Mouse (Mus musculus) hindbrain, embryonic 10.5 days (tissue): ENCODE results near the gene E130114P18Rik. TPM values are rescaled to one million over a fixed set of nuclear protein-coding genes. Genes with fewer than 3 reads are reported as not detected.

Source experiments
- DNase-seq: peaks from one replicate; pipeline ENCODE4 v3.0.0-alpha.2; 2017; ENCODE audit warnings: low spot score
- H3K27ac ChIP-seq: fragments of 300-500 bp; sonication (generic); 2 replicates; pipeline ENCODE4 v1.5.1; 2016; ENCODE audit warnings: mild to moderate bottlenecking, moderate library complexity
- H3K27me3 ChIP-seq: fragments of 300-500 bp; sonication (generic); 2 replicates; pipeline ENCODE4 v1.6.1; 2016; ENCODE audit warnings: mild to moderate bottlenecking; ENCODE audit not compliant: poor library complexity, insufficient read depth, severe bottlenecking
- H3K36me3 ChIP-seq: fragments of 300-500 bp; sonication (generic); 2 replicates; pipeline ENCODE4 v1.6.1; 2016; ENCODE audit warnings: mild to moderate bottlenecking, moderate library complexity
- H3K4me1 ChIP-seq: fragments of 300-500 bp; sonication (generic); replicated peaks from 2 replicates; pipeline ENCODE4 v1.6.1; 2016; ENCODE audit warnings: mild to moderate bottlenecking
- H3K4me3 ChIP-seq: fragments of 300-500 bp; sonication (generic); 2 replicates; pipeline ENCODE4 v1.5.1; 2016; ENCODE audit warnings: mild to moderate bottlenecking, moderate library complexity
- H3K9me3 ChIP-seq: fragments of 300-500 bp; sonication (generic); 2 replicates; pipeline ENCODE4 v1.6.1; 2016; ENCODE audit warnings: mild to moderate bottlenecking, moderate library complexity
- WGBS: fragments of 180-500 bp; shearing (Covaris S2); methylation state at CpG from one replicate; pipeline ENCODE4 v1.1.7; 2016; 5-methylcytosine and 5-hydroxymethylcytosine counted together
- polyA plus RNA-seq: library from polyadenylated mRNA; unstranded; fragments of >200 nt; fragmentation: Nextera tagmentation; extraction: Ambion mirVana; gene quantifications from 2 replicates; pipeline ENCODE4 v1.2.1, GENCODE M21; 2016

Gene E130114P18Rik
- polyA plus RNA-seq, 1 experiment from 2014 or later = 18.4 TPM

- no peaks in the 10 kb centered on the region for H3K36me3 ChIP-seq
- no peaks in the 10 kb centered on the region for H3K9me3 ChIP-seq
- H3K4me1 ChIP-seq = peaks cover 42% of the 10 kb centered on the region
- no peak for DNase-seq
- 7% methylated on average over 5 of the region's 5 CpGs for WGBS
- H3K27me3 ChIP-seq = peaks cover 85% of the 10 kb centered on the region
- H3K27ac ChIP-seq = peak overlapping the region; percentile 84; the same call in 1 of the 2 replicates
- H3K4me3 ChIP-seq = peak overlapping the region; percentile 58
Observed at GRCm38 (mm10) chr4:97752276-97753010, 25.4 kb downstream of the E130114P18Rik start.

DNA sequence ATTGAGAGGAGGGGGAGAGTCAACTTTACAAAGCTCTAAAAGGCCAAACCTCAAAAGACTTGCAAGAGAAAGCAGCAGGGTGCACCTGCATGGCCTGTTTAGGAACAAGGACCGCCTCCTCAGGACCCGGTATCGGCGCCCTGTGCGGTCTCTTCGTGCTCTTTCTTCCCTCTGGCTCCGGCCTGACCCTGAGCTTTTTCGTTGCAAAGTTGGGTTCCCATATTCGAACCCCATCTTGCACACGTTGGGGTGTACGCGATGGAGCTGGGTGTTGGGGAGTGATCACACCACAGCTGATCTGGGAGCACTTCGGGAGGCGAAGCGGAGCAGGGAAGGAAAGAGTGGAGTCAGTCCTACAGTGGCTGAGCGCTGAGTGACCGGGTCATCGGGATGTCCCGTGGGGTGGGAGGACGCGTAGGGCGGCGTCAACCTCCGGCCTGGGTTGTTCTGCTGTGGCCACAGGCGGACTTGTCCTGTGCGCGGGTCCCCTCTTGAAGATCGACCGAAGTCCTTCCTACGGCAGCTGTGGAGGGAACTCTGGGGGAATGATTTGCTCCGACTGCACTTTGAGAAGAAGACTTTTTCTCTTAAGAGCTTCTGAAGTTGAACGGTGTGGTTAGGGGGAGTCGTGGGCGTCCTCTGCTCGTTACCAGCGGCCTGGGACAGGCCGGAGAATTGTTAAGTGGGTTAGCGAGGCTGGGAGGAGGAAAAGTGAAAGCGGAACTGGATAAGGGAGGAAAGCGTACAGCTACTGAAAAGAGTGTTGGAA lies 26.2 kb downstream of the E130114P18Rik start:
- no peaks in the 10 kb centered on the region for H3K9me3 ChIP-seq
- peaks cover 38% of the 10 kb centered on the region for H3K4me1 ChIP-seq
- peaks cover 84% of the 10 kb centered on the region for H3K27me3 ChIP-seq
- under 1% methylated on average over 40 of the region's 40 CpGs for WGBS
- peak; percentile 69 for DNase-seq
- peak overlapping the region; percentile 58 for H3K4me3 ChIP-seq
- no peaks in the 10 kb centered on the region for H3K36me3 ChIP-seq
- peak overlapping the region; percentile 84 for H3K27ac ChIP-seq

DNA sequence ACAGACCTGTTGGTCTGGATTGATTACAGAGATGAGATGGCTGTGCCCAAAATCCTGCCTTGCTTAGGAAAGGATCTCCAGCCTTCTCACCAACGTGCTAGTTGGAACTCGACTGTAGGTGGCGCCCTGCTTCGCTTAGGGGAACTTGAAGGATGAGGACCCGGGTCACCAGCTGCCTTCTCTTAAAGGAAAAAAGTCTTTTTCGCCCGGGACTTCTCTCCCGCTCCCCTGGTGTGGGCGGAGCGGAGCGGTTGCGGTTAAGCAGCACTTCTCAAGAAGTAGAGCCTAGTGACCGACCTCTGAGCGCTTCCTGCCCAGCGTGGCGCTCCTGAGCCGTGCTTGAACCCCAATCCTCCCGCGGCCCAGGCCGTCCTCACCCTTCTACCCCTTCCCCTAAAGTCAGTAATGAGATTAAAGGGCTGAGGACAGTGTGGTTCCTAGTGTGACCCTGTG lies 26.8 kb downstream of the E130114P18Rik start:
- H3K4me3 ChIP-seq = peak overlapping the region; percentile 58
- H3K4me1 ChIP-seq = peaks cover 42% of the 10 kb centered on the region
- H3K9me3 ChIP-seq = no peaks in the 10 kb centered on the region
- peak; percentile 90 for DNase-seq
- peaks cover 84% of the 10 kb centered on the region for H3K27me3 ChIP-seq
- under 1% methylated on average over 20 of the region's 20 CpGs for WGBS
- H3K27ac ChIP-seq = peak overlapping the region; percentile 84
- no peaks in the 10 kb centered on the region for H3K36me3 ChIP-seq

- Histone ChIP-seq H3K27me3 (peaks cover 81% of the 10 kb centered on the region), H3K4me3 (no peak overlapping the region), H3K9me3 (no peaks in the 10 kb centered on the region), H3K27ac (no peak overlapping the region), H3K4me1 (peaks cover 48% of the 10 kb centered on the region), H3K36me3 (no peaks in the 10 kb centered on the region)
- no peak for DNase-seq
- 41% methylated on average over 4 of the region's 4 CpGs for WGBS
Observed at GRCm38 (mm10) chr4:97750401-97750800, 27.5 kb downstream of the E130114P18Rik start.

- Histone ChIP-seq H3K27ac (peak overlapping the region; percentile 82), H3K9me3 (no peaks in the 10 kb centered on the region), H3K36me3 (no peaks in the 10 kb centered on the region), H3K4me1 (peaks cover 18% of the 10 kb centered on the region), H3K4me3 (peak overlapping the region; percentile 55), H3K27me3 (peaks cover 47% of the 10 kb centered on the region)
- DNase-seq = no peak
- WGBS = 4% methylated on average over 19 of the region's 19 CpGs
Observed at GRCm38 (mm10) chr4:97746106-97746900, 31.6 kb downstream of the E130114P18Rik start.

DNA sequence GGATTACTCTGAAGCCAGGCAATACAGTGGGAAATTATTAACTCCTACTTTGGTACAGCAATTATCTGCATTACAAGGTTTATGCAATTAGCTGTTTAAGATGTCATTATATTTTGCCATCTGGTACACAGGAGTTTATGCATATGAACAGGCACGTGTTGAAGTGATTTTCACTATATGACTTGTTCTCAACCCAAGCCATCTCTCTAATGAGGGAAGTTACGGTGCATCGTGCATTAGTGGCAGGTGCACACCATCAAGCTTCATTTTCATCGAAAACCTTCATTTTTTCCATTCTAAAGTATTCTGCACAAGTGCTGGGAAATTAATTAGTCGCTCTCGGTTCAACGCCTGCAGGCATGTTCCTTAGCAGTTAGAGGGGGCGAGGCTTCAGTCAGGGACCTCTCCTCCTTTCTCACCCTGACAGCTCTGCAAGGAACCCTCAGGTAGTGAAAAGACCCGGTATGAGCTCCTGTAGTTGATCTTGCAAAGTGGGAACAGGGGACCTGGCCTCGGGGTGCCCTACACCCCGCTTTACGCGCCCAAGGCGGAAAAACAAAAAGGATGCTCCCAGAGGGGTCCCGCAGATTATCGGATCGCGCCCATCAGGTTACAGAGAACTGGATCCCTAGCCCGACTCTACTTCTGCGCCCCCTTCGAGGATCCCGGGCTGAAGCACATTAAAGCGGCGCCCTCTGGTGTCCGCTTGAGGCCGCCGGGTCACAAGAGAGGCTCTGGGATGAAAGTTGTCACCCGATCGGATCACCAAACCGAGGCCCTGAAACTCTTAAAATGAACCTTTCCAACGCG lies 32.4 kb downstream of the E130114P18Rik start:
- H3K4me3 ChIP-seq = peak overlapping the region; percentile 55
- peaks cover 46% of the 10 kb centered on the region for H3K27me3 ChIP-seq
- 9% methylated on average over 32 of the region's 32 CpGs for WGBS
- peaks cover 11% of the 10 kb centered on the region for H3K4me1 ChIP-seq
- no peaks in the 10 kb centered on the region for H3K36me3 ChIP-seq
- DNase-seq = peak; percentile 84
- H3K27ac ChIP-seq = peak overlapping the region; percentile 82
- H3K9me3 ChIP-seq = no peaks in the 10 kb centered on the region

GRCm38 (mm10) chr4:97743932-97744331 lies 33.9 kb downstream of the E130114P18Rik start:
- Histone ChIP-seq H3K36me3 (no peaks in the 10 kb centered on the region), H3K4me3 (no peak overlapping the region), H3K9me3 (no peaks in the 10 kb centered on the region), H3K4me1 (peaks cover 11% of the 10 kb centered on the region), H3K27me3 (peaks cover 30% of the 10 kb centered on the region), H3K27ac (no peak overlapping the region)
- WGBS = 74% methylated on average over 5 of the region's 5 CpGs
- DNase-seq = no peak

- DNase-seq = no peak
- Histone ChIP-seq H3K4me1 (no peaks in the 10 kb centered on the region), H3K4me3 (no peak overlapping the region), H3K27ac (no peak overlapping the region), H3K27me3 (no peaks in the 10 kb centered on the region), H3K9me3 (no peaks in the 10 kb centered on the region), H3K36me3 (no peaks in the 10 kb centered on the region)
- whole genome bisulfite sequencing = 50% methylated on average over 1 of the region's 1 CpGs
Observed at GRCm38 (mm10) chr4:97733392-97733791, 44.5 kb downstream of the E130114P18Rik start.

- no peak for DNase-seq
- H3K27me3 ChIP-seq = no peaks in the 10 kb centered on the region
- no peaks in the 10 kb centered on the region for H3K9me3 ChIP-seq
- no peak overlapping the region for H3K4me3 ChIP-seq
- 91% methylated on average over 3 of the region's 3 CpGs for WGBS
- H3K4me1 ChIP-seq = no peaks in the 10 kb centered on the region
- no peak overlapping the region for H3K27ac ChIP-seq
- no peaks in the 10 kb centered on the region for H3K36me3 ChIP-seq
Observed at GRCm38 (mm10) chr4:97730416-97730815, 47.5 kb downstream of the E130114P18Rik start.

GRCm38 (mm10) chr4:97729999-97730398 lies 47.9 kb downstream of the E130114P18Rik start:
- H3K27me3 ChIP-seq = no peaks in the 10 kb centered on the region
- H3K27ac ChIP-seq = no peak overlapping the region
- no peak overlapping the region for H3K4me3 ChIP-seq
- H3K9me3 ChIP-seq = no peaks in the 10 kb centered on the region
- no peaks in the 10 kb centered on the region for H3K36me3 ChIP-seq
- WGBS = 89% methylated on average over 6 of the region's 6 CpGs
- no peak for DNase-seq
- H3K4me1 ChIP-seq = no peaks in the 10 kb centered on the region

GRCm38 (mm10) chr4:97728520-97728919 lies 49.4 kb downstream of the E130114P18Rik start:
- Histone ChIP-seq H3K4me1 (no peaks in the 10 kb centered on the region), H3K4me3 (no peak overlapping the region), H3K36me3 (no peaks in the 10 kb centered on the region), H3K27me3 (no peaks in the 10 kb centered on the region), H3K9me3 (no peaks in the 10 kb centered on the region), H3K27ac (no peak overlapping the region)
- 93% methylated on average over 4 of the region's 4 CpGs for WGBS
- DNase-seq = no peak

GRCm38 (mm10) chr4:97723374-97723773 lies 54.5 kb downstream of the E130114P18Rik start:
- no peak overlapping the region for H3K27ac ChIP-seq

More at GRCm38 (mm10) chr4:97723374-97723773, 54.5 kb downstream of the E130114P18Rik start:
- no peak overlapping the region for H3K4me3 ChIP-seq
- 0 out of 2 replicates have a peak, but pooled peaks cover 4% of the 10 kb centered on the region for H3K4me1 ChIP-seq
- no peaks in the 10 kb centered on the region for H3K27me3 ChIP-seq
- H3K36me3 ChIP-seq = no peaks in the 10 kb centered on the region
- no peaks in the 10 kb centered on the region for H3K9me3 ChIP-seq
- 90% methylated on average over 6 of the region's 6 CpGs for WGBS
- no peak for DNase-seq
